Mouse (Mus musculus) left cerebral cortex, postnatal 36 days (tissue): Measurements from ENCODE around the gene Fbxl19. TPM values are rescaled to one million over a fixed set of nuclear protein-coding genes. Genes with fewer than 3 reads are reported as not detected.

Source experiments
- DNase-seq, 2 experiments: peaks; one replicate each; pipeline ENCODE4 v3.0.0; 2021 to 2022; ENCODE audit warnings: low spot score in 2 of 2, mixed read lengths in 1 of 2
- intact Hi-C: fragments of 180-260 bp; cut with DNase I; formaldehyde crosslinking; loops from one replicate; pipeline ENCODE4 v1.15.1; 2025
- total RNA-seq, 2 experiments: library from RNA; stranded (reverse); gene quantifications; 2 replicates each; pipeline ENCODE4 v1.2.3; 2021

Gene Fbxl19
- total RNA-seq, 2 experiments from 2014 or later: 73.2 to 84.6 TPM

GRCm38 (mm10) chr7:127785308-127785707, 41.0 kb downstream of the Fbxl19 start, which contains the start of gene Gm49388:
Gene Gm49388, plus strand, starts transcription at chr7:127785608.
- intact Hi-C loops: no loop called here
- no peak for DNase-seq

DNA sequence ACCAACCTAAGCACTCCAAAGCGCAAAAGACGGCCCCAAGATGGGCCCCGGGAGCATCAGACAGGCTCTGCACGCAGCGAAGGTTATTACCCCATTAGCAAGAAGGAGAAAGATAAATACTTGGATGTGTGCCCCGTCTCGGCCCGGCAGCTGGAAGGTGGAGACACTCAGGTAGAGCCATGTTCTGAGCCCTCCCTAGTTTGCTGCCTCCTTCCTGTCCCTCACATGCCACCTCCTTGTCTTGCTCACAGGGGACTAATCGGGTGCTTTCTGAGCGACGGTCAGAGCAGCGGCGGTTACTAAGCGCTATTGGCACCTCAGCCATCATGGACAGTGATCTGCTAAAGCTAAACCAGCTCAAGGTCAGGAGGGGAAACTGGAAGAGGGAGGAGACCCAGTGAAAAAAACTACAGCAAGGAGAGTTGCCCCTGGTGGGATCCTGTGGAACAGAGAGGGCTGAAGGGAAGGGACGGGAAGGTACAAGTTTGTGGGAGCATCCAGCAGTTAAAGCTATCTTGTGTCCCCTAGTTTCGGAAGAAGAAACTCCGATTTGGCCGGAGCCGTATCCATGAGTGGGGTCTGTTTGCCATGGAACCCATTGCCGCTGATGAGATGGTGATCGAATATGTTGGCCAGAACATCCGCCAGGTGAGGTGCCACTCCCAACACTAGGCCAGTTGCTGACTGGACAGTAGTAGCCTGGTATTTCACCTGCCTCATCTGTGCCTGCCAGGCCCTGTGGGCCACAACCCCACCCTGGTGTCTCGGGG, 52.9 kb downstream of the Fbxl19 start:
- no peak for DNase-seq
- intact Hi-C loops: no loop called here

GRCm38 (mm10) chr7:127798591-127798990, 54.2 kb downstream of the Fbxl19 start:
- DNase-seq: no peak
- intact Hi-C loops: no loop called here

- no peak for DNase-seq
- intact Hi-C loops: no loop called here
Observed at GRCm38 (mm10) chr7:127799211-127799610, 54.9 kb downstream of the Fbxl19 start.

GRCm38 (mm10) chr7:127799738-127800137, 55.4 kb downstream of the Fbxl19 start:
- intact Hi-C loops: loop anchor here (5.0 kb wide), 1 partner anchor 138 kb away; no protein-coding TSS in a partner anchor
- no peak for DNase-seq

GRCm38 (mm10) chr7:127800435-127801009, 56.2 kb downstream of the Fbxl19 start, which contains the start of gene Hsd3b7:
Gene Hsd3b7, plus strand, starts transcription at chr7:127800604.
- DNase-seq: peak; percentile 85 to 86
- intact Hi-C loops: loop anchor here (5.0 kb wide), 1 partner anchor 137 kb away; no protein-coding TSS in a partner anchor

- intact Hi-C loops: loop anchor here (5.0 kb wide), 1 partner anchor 136 kb away; no protein-coding TSS in a partner anchor
- DNase-seq: no peak
Observed at GRCm38 (mm10) chr7:127801010-127801621, 56.8 kb downstream of the Fbxl19 start.

- intact Hi-C loops: loop anchor here (5.0 kb wide), 1 partner anchor 135 kb away; no protein-coding TSS in a partner anchor
- DNase-seq: peak in 1 of 2 experiments; percentile 59
Observed at GRCm38 (mm10) chr7:127802313-127802712, 58.0 kb downstream of the Fbxl19 start.

DNA sequence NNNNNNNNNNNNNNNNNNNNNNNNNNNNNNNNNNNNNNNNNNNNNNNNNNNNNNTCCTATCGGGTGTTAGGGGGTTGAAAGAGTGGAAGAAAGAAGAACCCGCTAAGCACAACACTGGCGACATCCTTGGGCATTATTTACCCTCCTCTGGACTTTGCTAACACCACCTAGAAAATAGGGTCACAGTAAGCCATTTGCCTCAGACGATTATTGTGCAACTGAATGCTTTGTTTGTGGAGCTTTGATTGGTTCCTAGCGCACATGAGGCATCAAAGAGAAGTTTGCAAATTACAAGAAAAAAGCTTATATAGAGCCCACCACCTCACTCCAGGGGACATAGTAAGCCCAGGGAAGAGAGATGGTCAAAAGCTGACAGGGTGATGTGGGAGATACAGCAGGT, 64.5 kb downstream of the Fbxl19 start:
- intact Hi-C loops: no loop called here

DNA sequence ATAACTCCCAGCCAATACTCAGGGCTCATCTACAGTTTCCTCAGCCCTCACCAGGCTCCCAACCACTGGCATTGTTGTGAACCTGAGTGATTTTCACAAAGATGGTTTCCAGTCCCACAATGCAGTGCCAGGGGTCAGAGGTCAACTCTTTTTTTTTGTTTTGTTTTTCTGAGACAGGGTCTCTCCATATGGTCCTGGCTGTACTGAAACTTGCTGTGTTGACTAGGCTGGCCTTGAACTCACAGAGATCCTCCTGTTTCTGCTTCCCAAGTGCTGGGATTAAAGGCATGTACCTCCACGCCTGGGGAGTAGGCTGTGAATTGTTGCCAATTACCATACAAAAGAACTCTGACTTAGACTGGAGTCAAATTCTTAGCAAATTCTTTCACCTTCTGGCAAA, 65.5 kb downstream of the Fbxl19 start:
- no peak for DNase-seq
- intact Hi-C loops: no loop called here

More for the DNA sequence above, 64.5 kb downstream of the Fbxl19 start:
- DNase-seq: no peak

- intact Hi-C loops: no loop called here
Observed at GRCm38 (mm10) chr7:127810650-127811049, 66.3 kb downstream of the Fbxl19 start.

DNA sequence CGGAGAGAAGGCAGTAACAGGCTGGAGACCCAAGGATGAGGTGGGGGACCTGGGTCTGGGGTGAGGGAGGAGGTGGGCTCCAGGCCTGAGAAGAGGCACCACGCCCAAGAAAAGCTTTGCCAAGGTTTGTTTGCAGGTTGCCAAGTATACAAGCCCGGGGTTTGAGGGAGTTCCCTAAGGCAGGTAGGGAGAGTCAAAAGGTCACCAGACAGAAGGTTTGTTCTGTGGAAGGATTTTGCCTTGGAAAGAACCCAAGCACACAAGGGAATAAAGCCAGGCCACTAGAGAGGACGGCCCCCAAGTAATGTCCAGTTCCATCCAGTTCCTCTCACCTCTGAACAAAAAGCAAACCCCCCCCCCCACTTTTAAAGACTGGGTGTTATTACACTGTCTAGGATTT, 66.9 kb downstream of the Fbxl19 start:
- intact Hi-C loops: no loop called here
- no peak for DNase-seq

More at GRCm38 (mm10) chr7:127810650-127811049, 66.3 kb downstream of the Fbxl19 start:
- DNase-seq: no peak

- intact Hi-C loops: no loop called here
- DNase-seq: no peak
Observed at GRCm38 (mm10) chr7:127812292-127812691, 67.9 kb downstream of the Fbxl19 start.

DNA sequence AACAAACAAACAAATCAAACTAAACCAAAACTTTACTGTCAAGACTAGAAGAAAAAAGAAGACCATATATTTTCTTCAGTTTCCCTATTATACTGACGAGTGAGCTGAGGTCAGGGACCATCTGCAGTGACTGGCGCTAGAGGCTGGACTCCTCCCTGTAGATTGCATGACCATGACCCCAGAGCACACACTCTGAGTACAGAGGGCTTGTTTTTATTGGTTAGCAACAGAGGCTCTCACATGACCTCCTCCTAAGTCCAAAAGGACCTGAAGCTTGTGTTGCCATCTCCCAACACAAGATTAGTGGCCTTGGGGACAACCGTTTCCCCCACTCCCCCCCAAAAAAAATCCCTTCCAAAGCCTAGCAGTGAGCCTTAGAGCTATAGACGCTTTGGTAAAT, 69.5 kb downstream of the Fbxl19 start:
- intact Hi-C loops: no loop called here
- no peak for DNase-seq

GRCm38 (mm10) chr7:127814241-127814921, 70.0 kb downstream of the Fbxl19 start:
- DNase-seq: peak; percentile 77 to 78
- intact Hi-C loops: no loop called here

- DNase-seq: no peak
- intact Hi-C loops: no loop called here
Observed at GRCm38 (mm10) chr7:127815116-127815665, 70.8 kb downstream of the Fbxl19 start.

- DNase-seq: peak; percentile 80 to 85
- intact Hi-C loops: loop anchor here (1.0 kb wide), 1 partner anchor 25 kb away; no protein-coding TSS in a partner anchor
Observed at GRCm38 (mm10) chr7:127815954-127816821, 71.8 kb downstream of the Fbxl19 start.

- intact Hi-C loops: no loop called here
- no peak for DNase-seq
Observed at GRCm38 (mm10) chr7:127817053-127817452, 72.7 kb downstream of the Fbxl19 start.
